Mouse (Mus musculus) spleen, adult 2 months (tissue): Measurements from ENCODE around the gene Arrb1.

Experiments used
- CTCF ChIP-seq: fragments of 200-500 bp; IDR thresholded peaks from 2 replicates; pipeline ENCODE4 v1.5.1; 2011; ENCODE audit warnings: mild to moderate bottlenecking, inconsistent platforms; ENCODE audit not compliant: insufficient read depth, insufficient read length, insufficient replicate concordance; ENCODE audit errors: extremely low read depth
- POLR2A ChIP-seq: fragments of 200-500 bp; IDR thresholded peaks from 2 replicates; pipeline ENCODE4 v1.6.1; 2011; ENCODE audit warnings: low read depth, low read length, inconsistent platforms

GRCm38 (mm10) chr7:99533600-99533999, 1.7 kb upstream of the Arrb1 start:
- TF ChIP-seq CTCF (no peak), POLR2A (no peak)
